ENCODE assay signal across 22 mouse cellular contexts in the genomic region with DNA sequence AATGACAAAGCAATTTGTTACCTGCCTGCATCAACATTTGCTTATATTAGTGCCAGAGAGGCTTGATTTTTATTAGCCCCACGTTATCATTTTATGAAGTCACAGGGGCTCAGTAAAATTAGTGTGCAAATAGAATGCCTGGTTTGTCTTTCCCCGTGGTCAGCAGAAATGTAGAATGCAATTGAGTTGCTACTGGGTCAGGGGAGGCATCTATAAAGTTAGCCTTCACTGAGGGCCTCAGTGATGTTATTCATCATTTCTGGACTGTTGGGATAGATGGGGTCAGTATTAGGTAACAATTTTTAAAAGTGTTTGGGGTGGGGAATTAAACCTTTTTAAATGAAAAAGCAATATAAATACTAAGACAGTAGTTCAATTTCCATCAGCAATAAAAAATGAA.
DNase-seq lines count a peak whose midpoint lies in the region; ATAC-seq lines count a peak whose summit lies in the region.
"Had no signal": no experiment of that assay in that cellular context is flagged by ENCODE, and none has a peak within 500 bp of the region (broad histone marks: within the 10 kb centered on the region; RNA-seq: fewer than 3 reads in every experiment).

No protein-coding gene starts in this region.

- H3K4me2 ChIP-seq in midbrain, embryonic 11.5 days: no peak overlapping the region
- no peak overlapping the region for H3K4me2 ChIP-seq in midbrain, embryonic 16.5 days (ENCODE audit: low read length)
- H3K4me2 ChIP-seq in neural tube, embryonic 13.5 days: no peak overlapping the region
- no peak overlapping the region for H3K4me2 ChIP-seq in neural tube, embryonic 14.5 days (ENCODE audit: low read depth, low read length)
- no peak overlapping the region for H3K4me2 ChIP-seq in neural tube, embryonic 15.5 days

- ATAC-seq in midbrain, embryonic 11.5 days (ENCODE audit: low FRiP score): no peak
- ATAC-seq in midbrain, embryonic 16.5 days: no peak
- ATAC-seq in neural tube, embryonic 13.5 days (ENCODE audit: low read depth): peak; percentile 43; the same call in 1 of the 2 replicates
- ATAC-seq in neural tube, embryonic 14.5 days (ENCODE audit: low read depth): peak; percentile 60; the same call in 1 of the 2 replicates
- peak; percentile 63; the same call in 1 of the 2 replicates for ATAC-seq in neural tube, embryonic 15.5 days (ENCODE audit: low FRiP score)
- ATAC-seq: activated CD4-positive, CD25-positive, alpha-beta regulatory T cell, adult 4 months; CD4-positive, CD25-positive, alpha-beta regulatory T cell, adult 4 months; Patski had no signal

- no peaks in the 10 kb centered on the region for H3K9me3 ChIP-seq in midbrain, embryonic 11.5 days (ENCODE audit: control insufficient read depth, low read length)
- no peaks in the 10 kb centered on the region for H3K9me3 ChIP-seq in midbrain, embryonic 16.5 days (replicated peaks; ENCODE audit: control insufficient read depth, low read length, poor library complexity, severe bottlenecking)
- H3K9me3 ChIP-seq in neural tube, embryonic 13.5 days: no peaks in the 10 kb centered on the region
- H3K9me3 ChIP-seq in neural tube, embryonic 14.5 days (ENCODE audit: control insufficient read depth, low read length): no peaks in the 10 kb centered on the region
- H3K9me3 ChIP-seq in neural tube, embryonic 15.5 days (replicated peaks): no peaks in the 10 kb centered on the region

- H3K4me1 ChIP-seq in midbrain, embryonic 11.5 days (ENCODE audit: control insufficient read depth, insufficient read depth, low read length): no peaks in the 10 kb centered on the region
- H3K4me1 ChIP-seq in midbrain, embryonic 16.5 days (ENCODE audit: control insufficient read depth, insufficient read depth, low read length): no peaks in the 10 kb centered on the region
- 0 out of 2 replicates have a peak, but pooled peaks cover 8% of the 10 kb centered on the region for H3K4me1 ChIP-seq in neural tube, embryonic 13.5 days (replicated peaks)
- no peaks in the 10 kb centered on the region for H3K4me1 ChIP-seq in neural tube, embryonic 14.5 days (ENCODE audit: control insufficient read depth, insufficient read depth, low read length)
- H3K4me1 ChIP-seq in neural tube, embryonic 15.5 days: no peaks in the 10 kb centered on the region

- H3K4me3 ChIP-seq in midbrain, embryonic 11.5 days (ENCODE audit: low read depth, low read length): no peak overlapping the region
- no peak overlapping the region for H3K4me3 ChIP-seq in midbrain, embryonic 16.5 days (ENCODE audit: low read depth, low read length)
- H3K4me3 ChIP-seq in neural tube, embryonic 13.5 days: no peak overlapping the region
- H3K4me3 ChIP-seq in neural tube, embryonic 14.5 days (ENCODE audit: low read depth, low read length): no peak overlapping the region
- no peak overlapping the region for H3K4me3 ChIP-seq in neural tube, embryonic 15.5 days (replicated peaks)

- no peaks in the 10 kb centered on the region for H3K36me3 ChIP-seq in midbrain, embryonic 11.5 days (ENCODE audit: control insufficient read depth, insufficient read depth, low read length)
- no peaks in the 10 kb centered on the region for H3K36me3 ChIP-seq in midbrain, embryonic 16.5 days (ENCODE audit: control insufficient read depth, insufficient read depth, low read length)
- no peaks in the 10 kb centered on the region for H3K36me3 ChIP-seq in neural tube, embryonic 13.5 days
- H3K36me3 ChIP-seq in neural tube, embryonic 14.5 days (ENCODE audit: control insufficient read depth, insufficient read depth, low read length): no peaks in the 10 kb centered on the region
- H3K36me3 ChIP-seq in neural tube, embryonic 15.5 days: no peaks in the 10 kb centered on the region
- H3K36me3 ChIP-seq: G1E had no signal

- no peak overlapping the region for H3K9ac ChIP-seq in midbrain, embryonic 11.5 days (ENCODE audit: low read length)
- no peak overlapping the region for H3K9ac ChIP-seq in midbrain, embryonic 16.5 days (ENCODE audit: low read depth, low read length)
- no peak overlapping the region for H3K9ac ChIP-seq in neural tube, embryonic 13.5 days
- H3K9ac ChIP-seq in neural tube, embryonic 14.5 days (replicated peaks; ENCODE audit: low read depth, low read length): no peak overlapping the region
- H3K9ac ChIP-seq in neural tube, embryonic 15.5 days (replicated peaks): no peak overlapping the region

- no peaks in the 10 kb centered on the region for H3K27me3 ChIP-seq in midbrain, embryonic 11.5 days (ENCODE audit: control insufficient read depth, insufficient read depth, low read length)
- H3K27me3 ChIP-seq in midbrain, embryonic 16.5 days (ENCODE audit: control insufficient read depth, insufficient read depth, low read depth, low read length): no peaks in the 10 kb centered on the region
- H3K27me3 ChIP-seq in neural tube, embryonic 13.5 days: no peaks in the 10 kb centered on the region
- H3K27me3 ChIP-seq in neural tube, embryonic 14.5 days (ENCODE audit: control insufficient read depth, insufficient read depth, low read length): no peaks in the 10 kb centered on the region
- H3K27me3 ChIP-seq in neural tube, embryonic 15.5 days (replicated peaks): no peaks in the 10 kb centered on the region
- H3K27me3 ChIP-seq: CH12.LX, Patski had no signal

- DNase-seq in midbrain, embryonic 11.5 days (ENCODE audit: low spot score, missing footprints): peak; percentile 21
- DNase-seq in neural tube, embryonic 10.5 days (ENCODE audit: extremely low spot score, low spot score): no peak
- DNase-seq in cerebellum, postnatal 25 days: no peak
- DNase-seq in frontal cortex, adult 2 months (ENCODE audit: extremely low spot score in 1 of 2, low spot score in 1 of 2): no peak
- DNase-seq: adrenal gland, adult 2 months; adrenal gland, adult 8-10 months; adrenal gland, postnatal 10 days; adrenal gland, postnatal 14 days; adrenal gland, postnatal 25 days; adrenal gland, postnatal 36 days; B cell, adult 2 months; cerebellum, adult 11 months; cerebellum, adult 11-12 months had no signal

- no peak overlapping the region for H3K27ac ChIP-seq in midbrain, embryonic 11.5 days (ENCODE audit: low read depth, low read length)
- H3K27ac ChIP-seq in midbrain, embryonic 16.5 days (ENCODE audit: low read length): no peak overlapping the region
- peak overlapping the region; percentile 42 for H3K27ac ChIP-seq in neural tube, embryonic 13.5 days (replicated peaks)
- no peak overlapping the region; the same call in 1 of the 2 replicates for H3K27ac ChIP-seq in neural tube, embryonic 14.5 days (ENCODE audit: low read depth, low read length)
- no peak overlapping the region for H3K27ac ChIP-seq in neural tube, embryonic 15.5 days (replicated peaks)

- 74% methylated on average over 2 of the region's 2 CpGs for WGBS in midbrain, embryonic 11.5 days
- WGBS in midbrain, embryonic 16.5 days: 65% methylated on average over 2 of the region's 2 CpGs
- 22% methylated on average over 2 of the region's 2 CpGs for WGBS in neural tube, embryonic 13.5 days
- 26% methylated on average over 2 of the region's 2 CpGs for WGBS in neural tube, embryonic 14.5 days
- WGBS in neural tube, embryonic 15.5 days: 19% methylated on average over 2 of the region's 2 CpGs

Comparison
In these comparisons a context has a peak if more than half of its experiments do, and no peak if none do; other contexts are left out.
1. ATAC-seq: peak in neural tube, embryonic 13.5 days (single experiment), neural tube, embryonic 14.5 days (single experiment) and neural tube, embryonic 15.5 days (single experiment); none in midbrain, embryonic 11.5 days (single experiment) and midbrain, embryonic 16.5 days (single experiment).